Mouse (Mus musculus): ENCODE data around the gene Crybg3.

Gene Crybg3

DNA sequence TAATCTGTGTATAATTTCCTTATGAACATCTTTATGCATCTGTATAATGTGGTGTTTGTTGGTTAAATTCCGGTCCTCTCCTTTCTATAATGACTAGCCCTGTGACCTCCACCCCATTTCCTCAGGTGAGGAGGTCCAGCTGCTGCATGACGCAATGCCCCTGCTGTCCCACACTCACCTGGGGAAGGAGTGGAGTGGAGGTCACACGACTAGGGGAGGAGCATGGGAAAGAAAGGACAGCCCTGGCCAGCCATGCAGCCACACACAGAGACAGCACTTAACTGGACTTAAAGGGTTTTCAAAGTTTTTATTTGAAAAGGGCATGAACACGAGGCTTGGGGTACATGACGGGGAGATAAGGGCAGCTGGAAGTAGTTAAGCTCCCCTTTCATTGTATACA lies 69.5 kb downstream of the Crybg3 start:
- no peak for DNase-seq

DNA sequence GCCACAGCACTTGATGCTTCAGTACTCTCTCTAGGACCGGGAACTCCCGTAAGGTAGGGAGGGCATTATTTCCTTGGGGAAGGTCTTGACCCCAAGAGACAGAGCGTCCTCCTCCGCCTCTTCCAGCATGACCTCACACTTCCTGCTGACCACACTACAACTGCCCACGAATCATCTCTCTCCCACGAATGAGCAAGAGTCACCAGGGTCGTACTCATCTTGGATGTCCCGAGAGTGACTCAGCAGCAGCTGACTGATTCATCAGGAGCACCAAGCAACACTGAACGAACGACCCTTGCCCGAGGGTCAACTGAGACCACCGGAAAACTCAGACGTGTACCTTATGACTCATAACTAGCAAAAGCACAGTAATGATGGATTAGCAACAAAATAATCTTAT lies 71.2 kb downstream of the Crybg3 start:
- no peak for DNase-seq

DNA sequence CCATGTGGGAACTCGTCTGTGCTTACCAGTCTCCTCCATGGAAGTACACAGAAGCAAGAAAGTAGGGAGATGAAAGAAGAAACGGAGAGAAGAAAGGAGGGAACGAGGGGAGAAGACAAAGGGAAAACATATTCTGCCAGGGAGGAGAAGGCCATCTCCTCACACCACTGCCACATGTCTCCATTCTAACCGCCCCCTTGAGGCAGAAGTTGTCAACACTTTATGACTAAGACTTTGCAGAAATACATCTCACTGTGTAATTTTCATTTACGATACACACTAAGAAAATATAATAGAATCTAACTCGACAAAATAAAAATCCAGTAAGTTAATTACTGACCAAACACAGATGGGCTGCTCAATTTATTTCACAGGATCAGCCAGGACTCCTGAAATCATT lies 73.8 kb downstream of the Crybg3 start:
- no peak for DNase-seq

DNA sequence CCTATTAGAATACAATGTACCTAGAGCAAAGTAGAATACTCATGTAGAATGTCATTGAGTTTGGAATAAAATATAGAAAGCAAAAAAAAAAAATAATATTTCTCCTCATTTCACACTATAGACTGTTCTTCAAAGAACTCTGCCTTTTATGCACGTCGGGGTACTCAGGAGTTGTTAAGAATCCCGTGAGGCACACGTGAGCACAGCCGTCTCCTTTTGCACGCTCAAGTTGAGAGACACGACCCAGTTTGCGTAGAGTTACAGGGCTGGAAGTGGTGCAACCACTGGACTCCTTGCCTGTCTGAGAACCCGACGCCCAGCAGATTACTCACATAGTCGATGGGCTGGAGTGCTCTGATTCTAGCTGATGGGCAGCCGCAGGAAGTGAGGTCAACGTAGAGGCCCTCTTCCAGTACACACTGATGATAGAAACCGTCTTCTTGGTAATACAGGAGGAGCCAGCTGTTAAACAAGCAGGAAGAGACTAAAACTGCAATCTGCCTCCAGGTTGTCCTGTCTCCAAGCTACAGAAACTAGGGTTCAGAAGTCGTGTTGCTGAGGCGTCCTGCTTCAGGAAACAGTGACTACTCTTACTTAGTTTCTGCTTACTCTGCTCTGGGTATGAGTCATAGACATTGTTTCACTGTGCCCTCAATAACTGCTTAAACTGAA lies 78.9 kb downstream of the Crybg3 start:
- no peak for DNase-seq

DNA sequence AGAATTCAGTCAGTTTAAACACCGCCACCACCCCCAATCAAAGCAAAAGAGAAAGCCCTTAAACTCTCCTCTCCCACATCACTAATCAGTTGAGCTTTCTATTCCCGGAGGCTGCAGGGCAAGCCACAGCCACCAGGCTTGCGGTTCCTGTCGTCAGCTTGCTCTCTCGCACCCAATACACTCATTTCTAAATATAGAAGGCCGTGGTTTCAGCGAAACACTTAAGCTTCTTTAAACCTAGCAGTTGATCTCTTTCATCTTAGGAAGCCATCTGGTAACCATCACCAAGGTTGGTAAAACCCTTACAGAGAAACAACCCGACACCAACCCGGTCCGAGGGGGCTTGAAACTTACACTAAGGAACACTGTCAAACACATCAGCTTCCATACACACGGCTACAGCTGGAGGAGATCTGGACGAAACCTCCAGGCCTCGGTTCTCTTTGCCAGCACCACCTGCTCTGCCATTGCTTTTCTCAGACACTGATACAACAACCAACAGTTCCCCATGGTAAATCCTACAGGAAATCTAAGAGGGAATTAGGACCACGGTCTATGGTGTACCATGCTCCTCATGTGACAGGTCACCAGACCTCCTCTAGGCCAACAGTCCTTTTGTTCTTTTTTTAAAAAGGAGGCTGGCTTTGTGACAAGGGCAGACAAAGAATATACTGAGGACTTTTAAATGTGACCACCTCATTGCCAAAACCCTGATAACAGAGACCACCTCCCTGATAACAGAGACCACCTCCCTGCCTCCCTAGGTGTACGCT lies 83.1 kb downstream of the Crybg3 start:
- peak; percentile 22 to 41 for DNase-seq

DNA sequence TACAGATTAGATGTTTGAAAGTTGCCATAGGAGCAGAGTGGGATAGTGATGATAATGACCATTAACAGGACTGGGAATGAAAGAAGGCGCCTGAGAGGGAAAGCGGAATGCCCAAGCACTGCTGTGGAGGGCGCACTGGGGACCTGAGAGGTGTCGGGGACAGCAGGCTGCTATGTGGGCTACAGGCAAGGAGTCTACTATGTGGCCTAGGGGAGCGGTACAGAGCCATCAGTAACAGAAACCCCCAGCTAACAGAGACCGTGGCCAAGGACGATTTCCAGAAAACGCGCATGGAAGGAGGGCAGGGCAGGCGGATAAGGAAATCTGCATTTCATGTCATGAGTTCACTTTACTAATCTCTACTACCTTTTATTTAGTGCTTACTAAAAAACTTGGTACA lies 83.8 kb downstream of the Crybg3 start:
- no peak for DNase-seq

DNA sequence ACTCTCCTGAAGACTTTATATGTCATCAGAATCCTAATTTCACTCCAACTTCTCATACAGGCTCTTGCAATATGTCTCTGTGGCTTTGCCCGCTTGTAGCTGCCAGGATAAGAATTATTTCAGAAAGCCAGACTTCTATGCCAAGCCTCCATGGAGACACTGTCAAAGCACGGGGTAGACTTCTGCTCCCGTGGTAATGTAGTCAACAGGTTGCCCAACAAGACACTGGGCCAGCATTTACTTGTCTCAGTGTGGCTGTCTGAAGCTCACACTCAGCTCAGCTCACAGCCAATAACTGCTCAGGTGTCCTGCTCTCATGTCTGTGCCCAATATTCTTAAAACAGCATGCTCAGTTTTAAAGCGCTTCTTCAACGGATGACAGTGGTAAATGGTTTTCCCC lies 85.6 kb downstream of the Crybg3 start:
- DNase-seq, result no peak

DNA sequence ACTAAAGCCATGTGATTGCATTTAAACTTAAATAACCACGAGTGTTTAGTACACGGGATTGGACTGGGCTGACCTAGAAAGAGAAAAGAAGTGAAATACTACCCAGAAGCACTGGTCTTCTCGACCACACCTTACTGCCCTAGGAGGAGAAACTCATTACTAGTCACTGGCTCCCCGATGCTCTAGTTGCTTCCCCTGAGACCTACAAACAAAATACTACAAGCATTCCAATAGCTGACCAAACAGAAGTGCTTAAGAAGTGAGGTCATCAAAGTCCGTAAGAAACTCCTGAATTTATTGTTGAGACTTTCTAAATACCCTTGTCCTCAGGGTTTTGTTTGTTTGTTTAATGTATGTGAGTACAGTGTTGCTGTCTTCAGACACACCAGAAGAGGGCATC lies 90.9 kb downstream of the Crybg3 start:
- DNase-seq, result no peak

DNA sequence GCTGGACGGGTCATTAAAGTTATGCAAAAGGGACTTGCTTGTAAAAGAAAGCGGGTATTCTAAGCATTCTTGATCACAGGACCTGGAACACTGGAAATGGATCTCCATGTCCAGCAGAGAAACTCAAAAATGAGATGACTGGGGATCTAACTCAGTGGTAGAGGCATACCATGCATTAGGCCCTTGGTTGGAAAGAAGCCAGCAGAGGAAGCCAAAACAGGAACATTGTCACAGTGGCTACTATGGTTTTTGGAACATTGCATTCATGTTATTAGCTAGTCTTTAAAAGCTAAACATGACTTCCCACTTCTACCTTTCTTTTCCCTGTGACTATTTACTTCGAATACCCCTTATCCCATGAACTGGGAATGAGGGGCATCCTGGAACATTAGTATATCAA lies 101.6 kb downstream of the Crybg3 start:
- no peak for DNase-seq

DNA sequence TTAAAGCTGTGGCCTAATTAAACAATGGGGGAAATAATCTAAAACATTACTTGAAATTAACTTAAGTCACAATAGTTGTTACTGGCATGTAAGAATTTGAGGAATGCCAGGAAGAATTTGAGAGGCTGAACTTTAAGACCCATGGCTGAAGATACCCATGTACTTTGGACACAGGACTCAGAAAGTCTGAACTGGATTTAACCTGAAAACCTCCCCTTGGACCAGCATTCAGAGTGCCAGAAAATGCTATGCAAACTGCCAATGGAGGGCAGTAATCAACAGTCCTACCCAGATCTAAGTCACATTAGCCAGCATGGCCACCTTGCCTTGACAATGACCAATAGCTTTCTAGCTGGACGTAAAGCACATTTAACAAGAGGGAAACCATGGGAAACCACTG lies 102.8 kb downstream of the Crybg3 start:
- no peak for DNase-seq

DNA sequence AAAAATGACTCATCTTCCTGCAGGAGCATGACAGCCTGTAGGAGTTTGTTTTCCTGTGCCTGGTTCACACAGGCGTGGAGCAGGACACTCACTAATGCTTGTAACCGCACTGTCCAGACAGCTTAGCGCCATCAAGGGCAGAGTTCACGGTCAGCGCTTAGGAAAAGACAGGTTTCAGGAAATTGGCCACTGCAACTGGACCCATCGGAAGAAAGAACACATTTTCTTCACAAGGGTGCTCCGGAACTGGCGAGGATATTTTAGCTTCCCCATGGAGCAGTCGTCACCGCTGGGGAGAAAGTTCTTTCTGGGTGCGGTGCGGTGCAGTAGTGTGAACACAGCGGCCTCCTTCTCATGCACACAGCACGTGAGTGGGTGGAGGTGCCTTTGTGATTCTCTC lies 107.6 kb downstream of the Crybg3 start:
- no peak for DNase-seq

DNA sequence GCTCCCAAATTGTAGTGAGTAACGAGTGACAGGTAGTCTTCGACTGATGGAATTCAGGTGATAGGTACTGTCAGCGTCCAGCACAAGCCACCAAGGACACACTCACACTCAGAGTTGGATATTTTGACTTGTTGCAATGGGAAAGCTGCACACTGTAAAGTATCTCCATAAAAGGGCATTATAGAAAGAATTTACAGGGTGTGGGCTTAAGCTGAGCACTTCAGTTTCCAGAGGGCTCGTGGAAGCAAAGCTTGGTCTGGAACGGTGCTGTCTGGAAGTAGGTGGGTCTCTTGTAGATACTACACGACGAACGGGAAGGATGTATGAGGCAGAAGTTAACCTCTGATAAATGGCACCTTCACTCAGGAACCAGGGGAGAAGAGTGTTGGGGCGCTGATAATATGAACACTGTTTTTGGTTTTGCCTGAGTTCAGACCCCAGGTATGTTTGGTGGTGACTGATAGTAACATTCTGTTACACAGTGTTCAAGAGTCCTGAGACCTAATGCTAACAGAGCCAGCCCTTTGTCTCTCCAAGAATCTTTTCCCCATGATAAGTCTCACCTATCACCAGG lies 112.7 kb downstream of the Crybg3 start:
- DNase-seq, result no peak

DNA sequence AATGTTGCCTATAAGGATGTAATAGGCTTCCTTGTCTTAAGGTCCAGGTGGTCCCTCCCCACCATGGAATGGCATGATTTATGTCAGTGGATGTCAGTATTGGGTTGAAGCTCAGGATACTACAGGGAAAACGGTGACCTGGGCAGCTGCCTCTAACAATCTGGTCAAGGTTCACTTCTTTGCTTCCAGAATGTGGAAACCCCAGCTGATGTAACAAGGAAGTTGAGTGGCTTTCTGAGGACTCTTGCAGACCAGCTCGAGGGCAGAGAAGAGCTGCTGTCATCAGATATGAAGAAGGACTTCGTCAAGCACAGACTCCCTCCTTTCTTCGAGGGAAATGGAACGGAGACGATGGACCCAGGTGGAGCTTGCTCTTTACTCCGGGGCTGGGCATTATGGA lies 113.5 kb downstream of the Crybg3 start:
- DNase-seq, result no peak

DNA sequence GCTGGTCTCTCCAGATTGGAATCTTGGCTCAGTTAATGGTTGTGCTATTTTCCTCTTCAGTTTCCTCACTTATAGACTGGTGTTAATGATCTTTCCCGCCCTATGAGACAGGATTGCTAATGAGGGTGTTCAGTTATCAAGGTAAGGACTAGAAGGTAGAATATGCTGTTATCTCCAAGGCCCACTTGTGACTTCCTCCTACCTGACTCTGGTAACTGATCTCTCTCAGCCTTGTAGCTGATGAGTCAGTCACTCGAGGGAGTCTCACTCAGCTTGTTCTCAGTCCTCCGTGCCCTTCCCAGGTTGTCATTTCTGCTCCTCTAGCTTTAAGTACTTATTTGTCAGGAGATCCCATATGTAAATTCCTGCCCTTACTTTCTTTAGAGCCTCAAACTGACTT lies 122.8 kb downstream of the Crybg3 start:
- no peak for DNase-seq

DNA sequence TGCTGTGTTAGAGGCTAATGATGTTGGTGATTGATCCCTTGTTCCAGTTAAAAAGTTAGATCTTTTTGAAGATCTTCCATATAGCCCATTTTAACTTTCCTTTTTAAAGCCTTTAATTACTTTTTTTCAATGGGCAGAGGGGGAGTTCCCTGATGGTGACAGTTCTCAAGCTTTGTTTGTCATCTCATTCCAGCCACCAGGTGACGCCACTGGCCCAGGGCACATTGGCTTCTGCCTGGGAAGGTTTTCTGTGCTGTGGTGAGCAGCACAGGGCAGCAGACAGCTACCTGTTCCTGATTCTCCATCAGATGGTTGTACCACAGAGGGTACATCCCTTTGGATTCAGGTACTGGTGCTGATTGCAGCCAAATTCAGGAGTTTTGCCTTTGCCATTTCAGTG lies 126.0 kb downstream of the Crybg3 start:
- peak; percentile 47 to 54 for DNase-seq

DNA sequence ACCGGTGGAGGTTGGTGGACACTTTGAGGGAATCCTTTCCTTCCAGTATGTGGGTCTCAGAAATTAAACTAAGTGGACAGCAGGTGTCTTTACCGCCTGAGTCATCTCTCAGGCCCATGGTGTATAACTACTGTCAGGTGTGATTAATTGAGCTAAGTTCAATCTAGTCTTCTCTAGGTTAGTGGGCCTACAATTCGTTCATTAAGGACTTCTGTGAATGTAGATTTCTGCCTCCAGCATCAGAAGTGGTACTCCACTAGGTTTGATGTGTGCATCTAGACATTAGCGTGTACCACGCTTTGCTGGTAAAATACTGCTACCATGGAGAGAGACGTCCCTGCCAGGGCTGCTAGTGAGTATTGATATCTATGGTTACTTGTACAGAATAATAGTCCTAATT lies 128.2 kb downstream of the Crybg3 start:
- no peak for DNase-seq

DNA sequence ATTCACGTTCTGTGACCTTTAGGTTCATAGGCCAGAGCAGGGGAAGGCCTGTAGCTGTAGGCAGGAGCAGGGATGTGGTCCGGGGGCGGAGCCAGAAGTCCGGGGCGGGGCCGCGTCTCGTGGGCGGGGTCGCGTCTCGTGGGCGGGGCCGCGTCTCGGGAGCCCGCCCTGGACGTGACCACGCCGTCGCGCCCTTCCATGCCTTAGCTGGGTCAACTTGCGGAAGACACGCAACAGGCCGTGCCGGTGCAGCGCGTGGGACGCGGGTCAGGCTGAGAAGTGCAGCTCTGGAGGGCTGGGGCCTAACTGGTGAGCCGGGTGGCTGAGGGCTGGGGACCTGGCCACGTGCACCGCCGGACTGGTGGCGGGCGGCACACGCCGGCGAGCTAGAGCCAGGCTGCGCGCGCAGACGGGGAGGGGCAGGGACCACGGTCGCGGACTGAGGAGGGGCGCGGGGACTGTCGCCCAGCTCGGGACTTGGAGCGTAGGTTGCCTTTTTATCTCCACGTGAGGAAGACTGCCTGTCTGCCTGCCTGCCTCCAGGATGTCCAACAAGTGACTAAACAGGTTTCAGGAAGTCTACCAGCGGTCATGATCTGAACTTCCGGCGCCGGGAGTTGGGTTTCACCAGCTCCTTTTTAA lies 129.0 kb downstream of the Crybg3 start, which contains the start of gene Riox2:
Gene Riox2 (plus strand): TSS at position 139 of the 642 bp plus-strand sequence.
- DNase-seq, result peak; percentile 83 to 87

DNA sequence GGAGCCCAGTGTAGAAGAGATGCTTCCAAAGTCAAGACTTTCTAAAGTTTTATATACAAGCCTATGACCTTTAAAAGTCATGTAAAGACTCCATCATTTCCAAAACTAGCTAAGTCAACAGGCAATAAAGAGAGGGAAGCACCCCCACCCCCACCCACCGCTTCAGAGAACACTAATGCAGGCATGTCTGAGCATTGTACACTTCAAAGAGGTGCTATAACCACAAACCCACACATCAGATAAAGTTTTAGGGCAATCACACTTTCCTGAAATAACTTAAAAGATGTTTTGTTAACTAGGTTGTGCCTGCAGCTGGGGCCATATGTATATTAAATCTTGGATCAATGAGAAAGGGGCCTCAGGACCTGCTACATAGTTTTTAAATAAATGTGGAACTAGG lies 130.9 kb downstream of the Crybg3 start:
- no peak for DNase-seq

DNA sequence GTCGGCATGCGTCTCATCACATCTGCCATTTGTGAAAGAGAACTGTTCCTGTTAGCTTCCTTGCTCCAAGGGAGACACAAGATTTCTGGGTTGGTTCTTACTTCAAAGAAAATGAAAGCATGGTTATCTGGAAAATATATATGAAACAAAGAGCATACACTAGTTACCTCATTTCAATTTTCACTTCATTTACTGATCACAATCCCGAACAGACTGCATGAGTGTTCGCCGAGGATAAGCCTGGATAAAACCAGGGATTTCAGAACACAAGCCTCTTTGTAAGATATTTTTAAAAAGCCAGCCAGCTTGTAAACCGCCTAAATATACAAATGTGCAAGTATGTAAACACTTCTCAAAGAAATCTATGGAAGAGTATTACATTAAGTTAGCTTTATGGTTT lies 136.8 kb downstream of the Crybg3 start:
- DNase-seq, result no peak

DNA sequence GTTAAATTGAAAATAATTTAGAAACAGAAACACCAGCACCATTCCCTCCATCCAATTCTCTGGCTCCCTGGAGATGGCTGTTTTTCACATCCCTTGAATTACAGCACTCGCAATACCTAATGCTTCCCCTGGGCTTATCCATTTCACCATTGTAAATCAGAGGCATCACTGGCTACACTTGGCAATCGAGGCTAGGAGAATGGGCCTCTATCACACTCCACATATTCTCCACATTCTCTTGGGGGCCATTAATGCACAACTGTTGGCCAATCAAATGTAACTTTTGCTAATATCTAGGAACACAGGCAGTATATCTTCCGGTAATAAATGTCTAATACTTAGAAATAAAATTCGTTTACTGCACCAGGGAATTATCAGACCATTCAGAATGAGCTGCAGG lies 137.2 kb downstream of the Crybg3 start:
- DNase-seq, result no peak

DNA sequence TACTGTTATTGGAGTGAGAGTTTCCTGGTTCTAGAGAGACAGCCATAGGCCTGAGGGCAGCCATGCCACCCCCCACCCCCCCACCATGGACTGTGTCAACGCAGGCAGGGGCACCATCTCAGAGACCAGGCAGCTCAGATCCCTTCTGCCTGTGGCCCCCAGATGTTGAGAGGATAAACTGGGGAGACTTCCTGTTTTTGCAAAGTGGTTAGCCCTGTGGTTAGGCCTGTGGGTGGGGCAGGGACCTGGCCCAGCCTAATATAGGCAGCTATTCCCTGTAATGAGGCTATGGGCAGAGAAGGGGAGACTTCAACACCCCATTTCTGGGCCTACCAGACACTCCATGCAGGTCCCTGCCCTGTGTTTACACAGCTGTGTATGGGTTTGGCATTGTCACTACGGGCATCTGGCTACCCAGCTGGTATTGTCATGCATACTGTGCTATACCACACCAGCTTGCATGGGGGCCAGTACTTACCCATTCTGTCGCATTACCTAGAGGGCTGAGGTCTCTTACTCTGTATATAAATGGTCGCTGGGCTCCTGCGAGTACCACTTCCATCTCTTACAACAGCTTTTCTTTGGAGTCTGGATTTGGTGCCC lies 141.4 kb downstream of the Crybg3 start:
- DNase-seq, result peak; percentile 47 to 53

DNA sequence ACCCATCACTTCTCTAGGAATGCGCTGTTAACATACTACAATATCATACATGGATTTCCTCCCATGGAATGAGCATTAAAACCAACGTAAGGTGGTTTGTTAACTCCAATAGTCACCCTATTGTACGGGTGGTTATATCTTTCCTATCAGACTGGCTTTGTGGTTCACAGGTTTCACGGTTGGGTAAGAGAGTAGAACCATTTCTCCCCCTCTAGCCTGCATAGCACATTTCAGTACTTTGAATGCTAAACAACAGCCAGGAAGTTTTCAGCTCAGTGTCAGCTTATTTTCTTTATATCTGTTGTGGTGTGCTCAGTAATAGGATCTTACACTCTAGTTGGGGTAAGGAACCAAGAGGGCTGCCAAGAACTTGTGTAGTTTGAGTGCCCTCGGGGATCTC lies 149.0 kb downstream of the Crybg3 start:
- no peak for DNase-seq

DNA sequence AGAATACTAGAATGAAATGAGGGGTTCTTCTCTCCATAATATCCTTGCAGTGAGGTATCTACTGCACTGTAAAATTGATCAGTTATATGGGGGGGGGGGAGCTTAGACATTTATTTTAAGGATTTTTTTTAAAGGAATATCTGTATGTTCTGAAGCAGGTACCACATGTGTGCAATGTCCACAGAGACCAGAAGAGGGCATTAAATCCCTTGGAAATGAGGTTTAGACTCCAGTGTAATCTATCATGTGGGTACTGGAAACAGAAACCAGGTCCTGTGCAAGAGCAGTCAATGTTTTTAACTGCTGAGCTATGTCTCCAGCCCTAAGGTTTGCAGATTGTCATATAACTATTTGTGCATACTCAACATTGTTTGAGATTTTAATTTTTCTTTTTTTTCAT lies 151.7 kb downstream of the Crybg3 start:
- no peak for DNase-seq

Data from thymus, postnatal 36 days (tissue).